Mouse (Mus musculus) forebrain, embryonic 11.5 days (tissue): Measurements from ENCODE around the gene Pknox2. TPM values are rescaled to one million over a fixed set of nuclear protein-coding genes. Genes with fewer than 3 reads are reported as not detected.
A peak's percentile ranks its signal among the peaks of the same experiment; 100 is the strongest.

Experiments used
- ATAC-seq: fragments of 200-750 bp; cut with Nextera tagmentation; replicated peaks from 2 replicates; pipeline ENCODE4 v1.8.0; 2017; ENCODE audit warnings: moderate TSS enrichment; ENCODE audit not compliant: low FRiP score
- DNase-seq: peaks from one replicate; pipeline ENCODE4 v3.0.0-alpha.2; 2017; ENCODE audit warnings: low spot score
- H3K27ac ChIP-seq: fragments of 300-500 bp; sonication (generic); 2 replicates; pipeline ENCODE4 v1.5.1; 2014; ENCODE audit warnings: low read depth, low read length
- H3K27me3 ChIP-seq: fragments of 300-500 bp; sonication (generic); 2 replicates; pipeline ENCODE4 v1.6.1; 2014; ENCODE audit warnings: mild to moderate bottlenecking, low read length, mixed read lengths; ENCODE audit not compliant: control insufficient read depth, insufficient read depth
- H3K36me3 ChIP-seq: fragments of 300-500 bp; sonication (generic); 2 replicates; pipeline ENCODE4 v1.6.1; 2014; ENCODE audit warnings: mild to moderate bottlenecking, low read length, moderate library complexity, mixed read lengths; ENCODE audit not compliant: control insufficient read depth, insufficient read depth
- H3K4me1 ChIP-seq: fragments of 300-500 bp; sonication (generic); replicated peaks from 2 replicates; pipeline ENCODE4 v1.6.1; 2014; ENCODE audit warnings: low read length, mixed read lengths; ENCODE audit not compliant: control insufficient read depth, insufficient read depth
- H3K4me2 ChIP-seq: fragments of 300-500 bp; sonication (generic); 2 replicates; pipeline ENCODE4 v1.6.1; 2014; ENCODE audit warnings: low read depth, mild to moderate bottlenecking, low read length, moderate library complexity, mixed read lengths; ENCODE audit not compliant: severe bottlenecking
- H3K4me3 ChIP-seq: fragments of 300-500 bp; sonication (generic); 2 replicates; pipeline ENCODE4 v1.5.1; 2014; ENCODE audit warnings: low read depth, low read length
- H3K9ac ChIP-seq: fragments of 300-500 bp; sonication (generic); 2 replicates; pipeline ENCODE4 v1.6.1; 2014; ENCODE audit warnings: low read length
- H3K9me3 ChIP-seq: fragments of 300-500 bp; sonication (generic); 2 replicates; pipeline ENCODE4 v1.6.1; 2016; ENCODE audit warnings: low read length, mixed read lengths; ENCODE audit not compliant: control insufficient read depth
- WGBS: fragments of 180-500 bp; shearing (Covaris S2); extraction: QIAGEN DNeasy Blood & Tissue Kit; methylation state at CpG from one replicate; pipeline ENCODE4 v1.1.7; 2014; 5-methylcytosine and 5-hydroxymethylcytosine counted together
- polyA plus RNA-seq: library from polyadenylated mRNA; unstranded; fragments of >200 nt; fragmentation: Nextera tagmentation; extraction: Ambion mirVana; gene quantifications from 2 replicates; pipeline ENCODE4 v1.2.1, GENCODE M21; 2014

Pknox2 gene
- polyA plus RNA-seq, 1 experiment from 2014 or later: 21.0 TPM

GRCm38 (mm10) chr9:36972089-36972488 is 175.1 kb downstream of the Pknox2 start:
- Histone ChIP-seq H3K9me3 (no peaks in the 10 kb centered on the region), H3K9ac (no peak overlapping the region), H3K27ac (no peak overlapping the region), H3K36me3 (no peaks in the 10 kb centered on the region), H3K27me3 (no peaks in the 10 kb centered on the region), H3K4me2 (no peak overlapping the region), H3K4me3 (no peak overlapping the region), H3K4me1 (peaks cover 13% of the 10 kb centered on the region)
- ATAC-seq (peak; percentile 59), DNase-seq (peak; percentile 75)
- 15% methylated on average over 3 of the region's 3 CpGs for WGBS

- DNase-seq (no peak), ATAC-seq (no peak)
- Histone ChIP-seq H3K27me3 (no peaks in the 10 kb centered on the region), H3K27ac (no peak overlapping the region), H3K4me3 (no peak overlapping the region), H3K36me3 (no peaks in the 10 kb centered on the region), H3K4me1 (peaks cover 11% of the 10 kb centered on the region), H3K9ac (no peak overlapping the region), H3K9me3 (no peaks in the 10 kb centered on the region), H3K4me2 (no peak overlapping the region)
- WGBS: 45% methylated on average over 3 of the region's 3 CpGs
Observed at GRCm38 (mm10) chr9:36971066-36971465, 176.1 kb downstream of the Pknox2 start.

DNA sequence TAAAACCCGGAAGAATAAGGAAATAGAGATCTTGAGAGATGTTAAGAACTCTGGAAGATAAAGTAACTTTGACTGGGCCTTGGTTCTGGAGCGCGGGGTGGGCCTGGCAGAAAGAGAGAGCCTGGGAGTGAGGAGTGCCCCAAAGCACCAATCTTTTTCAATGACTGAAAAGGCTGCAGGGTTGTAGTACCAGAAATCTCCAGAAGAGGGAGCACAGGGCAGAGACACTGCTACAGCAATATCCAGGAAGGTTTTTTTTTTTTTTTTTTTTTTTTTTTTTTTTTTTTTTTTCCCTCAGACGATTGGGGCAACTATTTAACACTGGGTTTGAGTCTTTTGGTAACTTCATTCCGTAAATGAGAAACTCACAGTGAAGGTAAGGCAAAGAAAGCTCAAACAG is 176.6 kb downstream of the Pknox2 start:
- H3K4me2 ChIP-seq: no peak overlapping the region
- H3K4me3 ChIP-seq: no peak overlapping the region
- H3K36me3 ChIP-seq: no peaks in the 10 kb centered on the region
- H3K9ac ChIP-seq: no peak overlapping the region
- no peaks in the 10 kb centered on the region for H3K27me3 ChIP-seq
- DNase-seq (peak; percentile 85), ATAC-seq (no peak)
- no peak overlapping the region for H3K27ac ChIP-seq
- 6% methylated on average over 5 of the region's 5 CpGs for WGBS
- H3K4me1 ChIP-seq: peaks cover 11% of the 10 kb centered on the region
- H3K9me3 ChIP-seq: no peaks in the 10 kb centered on the region

- 91% methylated on average over 1 of the region's 1 CpGs for WGBS
- Histone ChIP-seq H3K27ac (no peak overlapping the region), H3K4me3 (no peak overlapping the region), H3K9me3 (no peaks in the 10 kb centered on the region), H3K4me1 (peaks cover 18% of the 10 kb centered on the region), H3K27me3 (no peaks in the 10 kb centered on the region), H3K36me3 (no peaks in the 10 kb centered on the region), H3K4me2 (no peak overlapping the region), H3K9ac (no peak overlapping the region)
- DNase-seq (no peak), ATAC-seq (no peak)
Observed at GRCm38 (mm10) chr9:36969131-36969530, 178.1 kb downstream of the Pknox2 start.

GRCm38 (mm10) chr9:36968713-36969112 is 178.5 kb downstream of the Pknox2 start:
- 44% methylated on average over 7 of the region's 7 CpGs for WGBS
- Histone ChIP-seq H3K9ac (no peak overlapping the region), H3K4me3 (no peak overlapping the region), H3K27me3 (no peaks in the 10 kb centered on the region), H3K4me1 (peaks cover 19% of the 10 kb centered on the region), H3K4me2 (no peak overlapping the region), H3K27ac (no peak overlapping the region), H3K36me3 (no peaks in the 10 kb centered on the region), H3K9me3 (no peaks in the 10 kb centered on the region)
- DNase-seq (peak; percentile 80), ATAC-seq (peak; percentile 24; the same call in 1 of the 2 replicates)

DNA sequence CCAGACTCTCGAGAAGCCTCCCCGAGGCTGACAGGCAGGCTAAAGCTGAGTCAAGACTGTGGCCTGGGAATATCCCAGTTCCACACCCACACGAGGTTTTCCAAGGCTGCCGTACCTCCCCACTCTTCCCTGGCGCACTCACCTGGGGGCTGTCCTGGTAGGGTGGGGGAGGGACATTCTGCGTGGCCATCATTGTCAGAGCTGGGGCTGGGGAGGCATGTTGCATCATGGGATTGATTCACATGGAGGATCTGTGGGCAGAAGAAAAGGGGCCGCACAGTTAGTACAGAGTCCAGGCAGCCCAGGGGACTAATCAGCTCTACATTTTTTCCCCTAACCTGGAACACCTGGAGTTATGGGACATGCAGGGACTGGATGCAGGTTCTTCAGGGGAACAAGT is 179.0 kb downstream of the Pknox2 start:
- Histone ChIP-seq H3K9ac (no peak overlapping the region), H3K4me2 (no peak overlapping the region), H3K36me3 (no peaks in the 10 kb centered on the region), H3K27ac (no peak overlapping the region), H3K4me1 (peaks cover 17% of the 10 kb centered on the region), H3K27me3 (no peaks in the 10 kb centered on the region), H3K9me3 (no peaks in the 10 kb centered on the region), H3K4me3 (no peak overlapping the region)
- 81% methylated on average over 7 of the region's 7 CpGs for WGBS
- ATAC-seq (no peak), DNase-seq (peak; percentile 47)

- H3K36me3 ChIP-seq: no peaks in the 10 kb centered on the region
- no peak overlapping the region for H3K9ac ChIP-seq
- no peaks in the 10 kb centered on the region for H3K9me3 ChIP-seq
- no peak overlapping the region for H3K4me3 ChIP-seq
- H3K4me2 ChIP-seq: no peak overlapping the region
- no peak overlapping the region for H3K27ac ChIP-seq
- peaks cover 9% of the 10 kb centered on the region for H3K4me1 ChIP-seq
- no peaks in the 10 kb centered on the region for H3K27me3 ChIP-seq
- ATAC-seq (no peak), DNase-seq (peak; percentile 62)
- WGBS: 67% methylated on average over 5 of the region's 5 CpGs
Observed at GRCm38 (mm10) chr9:36965720-36966119, 181.5 kb downstream of the Pknox2 start.

DNA sequence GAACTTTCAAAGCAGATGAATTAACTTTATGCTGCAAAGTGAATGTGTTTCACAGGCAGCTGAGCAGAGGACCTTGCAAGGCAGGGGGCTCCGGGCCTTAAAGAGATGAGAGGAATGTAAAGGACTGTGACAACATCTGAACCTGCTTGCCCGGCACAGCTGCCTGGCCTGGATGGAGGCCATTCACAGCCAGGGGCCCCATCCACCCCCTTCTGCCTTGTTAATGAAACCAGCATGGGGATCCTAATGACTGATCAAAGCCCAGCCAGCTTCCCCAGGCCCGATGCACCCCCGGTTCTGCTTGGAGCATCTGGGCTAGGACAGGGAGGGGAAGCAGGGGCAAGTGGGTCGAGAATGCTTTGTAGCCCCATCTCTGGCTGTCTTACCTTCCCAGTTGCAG is 183.0 kb downstream of the Pknox2 start:
- Histone ChIP-seq H3K4me1 (peaks cover 9% of the 10 kb centered on the region), H3K9ac (0 out of 2 replicates have a peak overlapping the region, but pooled peaks have one; percentile 6), H3K4me2 (no peak overlapping the region), H3K27ac (peak overlapping the region; percentile 0; the same call in 1 of the 2 replicates), H3K9me3 (no peaks in the 10 kb centered on the region), H3K36me3 (no peaks in the 10 kb centered on the region), H3K4me3 (no peak overlapping the region), H3K27me3 (no peaks in the 10 kb centered on the region)
- no peak for DNase-seq
- WGBS: 2% methylated on average over 5 of the region's 5 CpGs
- ATAC-seq: peak; percentile 17; the same call in 1 of the 2 replicates

DNA sequence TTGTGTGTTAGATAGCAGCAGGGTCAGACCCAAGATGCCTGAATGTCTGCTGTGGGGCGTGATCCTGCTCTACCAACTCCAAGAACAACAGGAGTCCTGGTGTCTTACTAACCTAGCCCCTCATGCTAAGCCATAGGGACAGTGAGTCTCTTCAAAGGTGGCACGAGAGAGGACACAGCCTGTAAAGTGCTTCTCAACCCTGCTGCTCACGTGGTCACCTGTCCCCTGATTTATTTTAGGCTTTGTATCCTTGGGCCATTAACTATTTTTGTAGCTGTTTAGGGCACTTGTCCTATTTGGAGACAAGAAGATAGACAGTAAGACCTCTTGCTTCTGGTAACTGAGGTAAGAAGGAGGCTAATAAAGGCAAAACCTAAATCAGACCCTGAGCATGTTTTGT is 183.7 kb downstream of the Pknox2 start:
- no peaks in the 10 kb centered on the region for H3K36me3 ChIP-seq
- DNase-seq (no peak), ATAC-seq (no peak)
- H3K4me1 ChIP-seq: peaks cover 9% of the 10 kb centered on the region
- H3K27ac ChIP-seq: no peak overlapping the region
- H3K9ac ChIP-seq: no peak overlapping the region
- no peak overlapping the region for H3K4me2 ChIP-seq
- WGBS: 37% methylated on average over 3 of the region's 3 CpGs
- no peak overlapping the region for H3K4me3 ChIP-seq
- H3K27me3 ChIP-seq: no peaks in the 10 kb centered on the region
- no peaks in the 10 kb centered on the region for H3K9me3 ChIP-seq
